Comparison of ENCODE assay signal across 8 mouse cellular contexts in genomic region chrX:38189552-38190457, GRCm38 (mm10). TPM values are rescaled to one million over a fixed set of nuclear protein-coding genes. Genes with fewer than 3 reads are reported as not detected.
DNase-seq lines count a peak whose midpoint lies in the region; ATAC-seq and TF ChIP-seq lines count a peak whose summit lies in the region.

Gene Zbtb33, plus strand, starts transcription at chrX:38189793.

- H3K27me3 ChIP-seq in heart, embryonic 11.5 days (ENCODE audit: control insufficient read depth, insufficient read depth, low read length), result no peaks in the 10 kb centered on the region
- no peaks in the 10 kb centered on the region for H3K27me3 ChIP-seq in kidney, embryonic 16.5 days (ENCODE audit: insufficient read depth, low read length)

- peak within 1 kb of the TSS; percentile 64 for H3K4me3 ChIP-seq in heart, embryonic 11.5 days (ENCODE audit: low read depth, low read length)
- peak within 1 kb of the TSS; percentile 73 for H3K4me3 ChIP-seq in kidney, embryonic 16.5 days (ENCODE audit: low read length)

- WGBS in heart, embryonic 11.5 days (ENCODE audit: insufficient replicate concordance), result 15% methylated on average over 69 of the region's 72 CpGs
- WGBS in kidney, embryonic 16.5 days, result 23% methylated on average over 61 of the region's 72 CpGs

- peak within 1 kb of the TSS; percentile 64 for H3K4me2 ChIP-seq in heart, embryonic 11.5 days
- H3K4me2 ChIP-seq in kidney, embryonic 16.5 days (replicated peaks; ENCODE audit: low read depth, low read length), result peak within 1 kb of the TSS; percentile 65

- no peaks in the 10 kb centered on the region for H3K9me3 ChIP-seq in heart, embryonic 11.5 days (replicated peaks; ENCODE audit: control insufficient read depth, low read length)
- H3K9me3 ChIP-seq in kidney, embryonic 16.5 days (ENCODE audit: low read length), result no peaks in the 10 kb centered on the region

- H3K27ac ChIP-seq in heart, embryonic 11.5 days (ENCODE audit: low read depth, low read length), result peak within 1 kb of the TSS; percentile 83
- H3K27ac ChIP-seq in kidney, embryonic 16.5 days (ENCODE audit: low read length), result peak within 1 kb of the TSS; percentile 91

- peak; percentile 99 for ATAC-seq in erythroblast, adult 5-6 weeks (replicated peaks; ENCODE audit: low FRiP score, poor library complexity, severe bottlenecking)
- ATAC-seq in heart, embryonic 11.5 days (replicated peaks; ENCODE audit: insufficient number of reproducible peaks, low FRiP score, low TSS enrichment), result peak; percentile 82
- ATAC-seq in kidney, embryonic 16.5 days (ENCODE audit: low FRiP score, low TSS enrichment), result peak; percentile 97

- peak; percentile 71 for TF ChIP-seq CTCF in brain, embryonic 14.5 days (IDR thresholded peaks at IDR 0.05; ENCODE audit: borderline replicate concordance, extremely low read depth, insufficient read depth, insufficient read length)

- peak; percentile 58; the same call in 1 of the 2 replicates for TF ChIP-seq POLR2A in brain, embryonic 14.5 days (IDR thresholded peaks at IDR 0.05; ENCODE audit: borderline replicate concordance, extremely low read depth, insufficient read depth, insufficient read length, poor library complexity, severe bottlenecking)

- H3K9ac ChIP-seq in heart, embryonic 11.5 days (ENCODE audit: low read depth, low read length), result peak within 1 kb of the TSS; percentile 83
- peak within 1 kb of the TSS; percentile 79 for H3K9ac ChIP-seq in kidney, embryonic 16.5 days (replicated peaks; ENCODE audit: low read length)

- H3K4me1 ChIP-seq in heart, embryonic 11.5 days (ENCODE audit: control insufficient read depth, insufficient read depth, low read length), result 0 out of 2 replicates have a peak, but pooled peaks cover 2% of the 10 kb centered on the region
- peaks cover 3% of the 10 kb centered on the region; the same call in 1 of the 2 replicates for H3K4me1 ChIP-seq in kidney, embryonic 16.5 days (ENCODE audit: insufficient read depth, low read length)

- peak; percentile 90 for DNase-seq in CD4-positive helper T cell, adult 2 months (ENCODE audit: low read depth, low spot score)
- peak; percentile 95 for DNase-seq in brain, embryonic 14.5 days (ENCODE audit: low read depth)
- DNase-seq in liver, result peak; percentile 88
- DNase-seq in monocyte, adult 2 months (ENCODE audit: low read depth in 1 of 2, low spot score in 2 of 2), result peak; percentile 37 to 80
- peak; percentile 78 to 84 for DNase-seq in spleen, postnatal 14 days (ENCODE audit: low spot score in 2 of 2)

- 0 out of 2 replicates have a peak, but pooled peaks cover 2% of the 10 kb centered on the region for H3K36me3 ChIP-seq in heart, embryonic 11.5 days (ENCODE audit: control insufficient read depth, insufficient read depth, low read length)
- 0 out of 2 replicates have a peak, but pooled peaks cover 4% of the 10 kb centered on the region for H3K36me3 ChIP-seq in kidney, embryonic 16.5 days (ENCODE audit: insufficient read depth, low read length)

RNA-seq across cellular contexts. Expression of gene Zbtb33, which starts in this region (rescaled TPM):
- polyA plus RNA-seq in brain, embryonic 14.5 days (2012; rRNA removed), result 17.7 and 22.6 TPM in 2 replicates
- 7.7 and 7.9 TPM in 2 replicates for total RNA-seq in erythroblast, adult 5-6 weeks (2015; ENCODE audit: low replicate concordance)
- total RNA-seq in erythroblast, adult 5-6 weeks (2017; ENCODE audit: low replicate concordance), result 3.7 and 5.2 TPM in 2 replicates
- 4.0 and 4.8 TPM in 2 replicates for polyA plus RNA-seq in heart, embryonic 11.5 days (2014; fragmentation: Nextera tagmentation; extraction: Ambion mirVana)
- polyA plus RNA-seq in kidney, embryonic 16.5 days (2015; fragmentation: Nextera tagmentation; extraction: Ambion mirVana), result 3.4 and 4.2 TPM in 2 replicates

Comparison
In these comparisons a context has a peak if more than half of its experiments do, and no peak if none do; other contexts are left out.
1. Peak in every context shown above with its lines: DNase-seq, ATAC-seq, H3K4me3 ChIP-seq and H3K27ac ChIP-seq.